Mouse (Mus musculus): Measurements from ENCODE around the gene Sctr. TPM values are rescaled to one million over a fixed set of nuclear protein-coding genes. Genes with fewer than 3 reads are reported as not detected.

Gene Sctr
- total RNA-seq, 2 experiments from 2014 or later, result not detected

GRCm38 (mm10) chr1:120090880-120091570 lies 84.3 kb downstream of the Sctr start:
- no peak for ATAC-seq (replicated peaks; ENCODE audit: low FRiP score, low TSS enrichment, poor library complexity, severe bottlenecking)

DNA sequence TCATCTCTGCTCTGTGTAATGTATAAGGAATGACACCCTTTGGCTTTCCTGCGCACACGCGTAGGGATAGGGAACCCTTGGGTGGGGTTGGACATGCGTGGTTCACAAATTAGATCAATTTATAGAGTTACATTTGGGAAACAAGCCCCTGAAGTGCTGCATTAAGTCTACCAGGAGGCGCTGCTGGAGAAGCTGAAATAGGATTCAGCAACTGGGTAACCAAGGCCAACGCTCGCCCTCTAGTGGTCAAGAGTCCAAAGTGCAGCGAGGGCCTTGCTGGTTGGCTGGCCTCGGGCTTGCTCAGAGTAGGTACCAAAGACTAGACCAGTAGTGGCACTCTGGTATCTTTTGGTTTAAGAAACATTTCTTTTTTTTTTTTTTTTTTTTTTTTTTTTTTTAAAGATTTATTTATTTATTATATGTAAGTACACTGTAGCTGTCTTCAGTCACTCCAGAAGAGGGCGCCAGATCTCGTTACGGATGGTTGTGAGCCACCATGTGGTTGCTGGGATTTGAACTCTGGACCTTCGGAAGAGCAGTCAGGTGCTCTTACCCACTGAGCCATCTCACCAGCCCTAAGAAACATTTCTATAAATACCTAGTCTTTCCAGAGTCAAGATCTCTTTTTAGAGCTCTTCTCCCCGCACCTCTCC lies 86.9 kb downstream of the Sctr start:
- peak; percentile 77 for ATAC-seq (replicated peaks; ENCODE audit: low FRiP score, low TSS enrichment, poor library complexity, severe bottlenecking)

DNA sequence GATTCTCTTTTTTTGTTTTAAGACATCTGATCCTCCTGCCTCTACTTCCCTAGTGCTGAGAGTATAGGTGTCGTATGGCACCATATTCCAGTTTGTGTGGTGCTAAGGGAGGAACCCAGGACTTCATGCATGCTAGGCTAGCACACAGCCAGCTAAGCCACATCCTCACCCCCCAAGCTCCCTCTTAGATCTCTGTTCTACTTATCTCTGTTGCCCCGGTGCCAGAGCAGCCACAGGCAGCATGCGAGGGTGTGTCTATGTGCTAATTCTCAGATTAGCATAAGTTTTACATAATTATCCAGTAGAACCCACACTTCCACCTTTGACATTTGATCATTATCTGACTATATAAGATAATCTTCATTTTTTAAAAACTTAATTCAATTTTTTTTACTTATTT lies 88.2 kb downstream of the Sctr start:
- ATAC-seq (replicated peaks; ENCODE audit: low FRiP score, low TSS enrichment, poor library complexity, severe bottlenecking), result peak; percentile 85

DNA sequence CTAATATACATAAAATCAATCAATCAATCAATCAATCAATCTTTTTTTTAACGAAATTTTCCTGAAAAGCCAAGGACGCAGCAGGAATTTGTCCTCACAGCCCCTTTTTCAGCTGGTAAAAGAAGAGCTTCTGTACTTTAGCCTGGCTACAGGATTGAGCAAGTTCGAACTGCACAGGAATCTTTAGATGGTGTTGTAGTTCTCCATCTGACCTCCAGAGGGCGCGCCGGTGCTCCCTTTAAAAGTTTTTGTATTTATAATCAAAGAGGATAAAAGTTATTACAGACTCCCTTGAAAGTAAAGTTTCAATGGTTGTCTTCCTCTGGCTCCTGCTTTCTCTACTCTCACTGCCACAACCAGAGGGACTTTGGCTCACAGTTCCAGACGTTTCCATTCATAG lies 91.6 kb downstream of the Sctr start:
- 0 out of 2 replicates have a peak, but pooled peaks have one; percentile 23 for ATAC-seq (replicated peaks; ENCODE audit: low FRiP score, low TSS enrichment, poor library complexity, severe bottlenecking)

DNA sequence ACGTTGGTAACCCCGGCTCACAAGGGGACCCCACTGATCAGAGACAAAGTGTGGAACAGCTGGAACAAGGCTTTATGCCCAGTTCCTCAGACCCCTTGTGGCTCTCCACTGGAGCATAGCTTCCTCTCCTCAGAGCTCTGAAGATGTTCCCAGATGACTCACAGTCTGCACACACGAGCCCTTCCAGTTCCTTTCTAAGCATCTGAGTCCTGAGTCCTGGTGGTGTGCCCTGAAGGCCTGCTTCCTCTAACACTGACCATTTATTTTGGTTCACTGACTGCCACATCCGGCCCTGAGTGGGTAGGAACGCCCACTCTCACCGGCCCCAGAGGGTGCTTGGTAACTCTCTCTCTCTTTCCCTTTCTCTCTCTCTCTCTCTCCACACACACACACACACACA lies 92.8 kb downstream of the Sctr start:
- no peak for ATAC-seq (replicated peaks; ENCODE audit: low FRiP score, low TSS enrichment, poor library complexity, severe bottlenecking)

GRCm38 (mm10) chr1:120100456-120101226 lies 93.9 kb downstream of the Sctr start:
- ATAC-seq (replicated peaks; ENCODE audit: low FRiP score, low TSS enrichment, poor library complexity, severe bottlenecking), result no peak

- ATAC-seq (replicated peaks; ENCODE audit: low FRiP score, low TSS enrichment, poor library complexity, severe bottlenecking), result no peak
Observed at GRCm38 (mm10) chr1:120101227-120101609, 94.5 kb downstream of the Sctr start.

GRCm38 (mm10) chr1:120105556-120105959 lies 98.9 kb downstream of the Sctr start:
- peak; percentile 85 for ATAC-seq (replicated peaks; ENCODE audit: low FRiP score, low TSS enrichment, poor library complexity, severe bottlenecking)

DNA sequence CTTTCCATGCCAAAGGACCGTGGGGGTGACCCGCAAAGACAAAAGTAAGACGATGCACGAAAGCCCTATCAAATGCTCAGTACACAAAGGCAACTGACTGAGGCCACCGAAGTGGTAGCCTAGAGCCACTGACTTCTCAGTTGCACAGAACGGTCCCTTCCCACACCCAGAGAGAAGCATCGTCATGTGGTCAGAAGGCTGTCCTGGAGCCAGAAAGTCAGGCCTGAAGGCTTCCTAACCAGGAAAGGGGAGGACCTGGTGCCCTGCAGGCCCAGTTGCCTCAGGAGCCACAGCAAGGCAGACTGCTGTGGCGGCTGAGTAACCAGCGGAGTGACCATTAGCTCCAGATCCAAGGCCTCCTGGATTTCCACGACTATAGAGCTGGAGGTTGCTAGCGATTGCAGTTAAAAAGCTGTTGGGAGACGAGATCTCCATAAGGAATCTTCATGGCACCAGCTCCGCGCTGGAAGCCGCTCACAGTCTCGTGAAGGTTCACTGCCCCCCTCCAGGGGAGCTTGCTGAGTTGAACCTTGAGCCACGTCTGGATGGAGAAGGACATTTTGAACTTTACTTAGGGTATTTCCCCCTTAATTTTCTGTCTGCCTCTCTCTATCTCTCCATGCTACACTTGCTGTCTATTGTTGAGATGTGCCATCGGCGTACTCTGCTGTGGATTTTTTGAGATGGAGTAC lies 103.2 kb downstream of the Sctr start:
- ATAC-seq (replicated peaks; ENCODE audit: low FRiP score, low TSS enrichment, poor library complexity, severe bottlenecking), result no peak

DNA sequence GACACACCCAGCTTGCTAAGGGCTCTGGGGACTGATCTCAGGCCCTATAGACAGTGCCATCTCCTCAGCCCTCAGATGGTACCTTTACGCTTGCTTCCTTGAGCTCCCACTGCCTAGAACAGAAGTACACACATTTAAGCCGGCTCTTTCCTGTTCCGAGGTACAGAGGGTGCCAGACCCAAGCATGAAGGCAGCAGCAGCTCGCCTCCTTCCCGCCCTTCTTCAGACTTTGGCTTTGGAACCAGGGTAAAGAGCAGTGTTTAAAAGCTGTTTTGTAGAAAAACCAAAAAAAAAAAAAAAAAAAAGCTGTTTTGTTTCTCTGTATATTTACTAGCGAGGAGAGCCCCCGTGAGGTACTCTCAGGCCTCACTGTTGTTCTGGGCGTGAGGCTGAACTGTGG lies 105.1 kb downstream of the Sctr start:
- no peak for ATAC-seq (replicated peaks; ENCODE audit: low FRiP score, low TSS enrichment, poor library complexity, severe bottlenecking)

- ATAC-seq (replicated peaks; ENCODE audit: low FRiP score, low TSS enrichment, poor library complexity, severe bottlenecking), result peak; percentile 66
Observed at GRCm38 (mm10) chr1:120112251-120113187, 105.8 kb downstream of the Sctr start.

Other genes starting within 250 kb of the Sctr start
- gene Ptpn4, start 169.3 kb upstream of the Sctr start, total RNA-seq (2014; fragmentation: Nextera tagmentation), result 21.0 and 26.4 TPM in 2 replicates
- 10.1 and 13.9 TPM in 2 replicates for gene Ptpn4, start 169.3 kb upstream of the Sctr start, total RNA-seq (2017)
- gene Tmem177, start 93.7 kb upstream of the Sctr start, total RNA-seq (2014; fragmentation: Nextera tagmentation), result 5.4 and 7.3 TPM in 2 replicates
- gene Tmem177, start 93.7 kb upstream of the Sctr start, total RNA-seq (2017), result 4.9 and 5.2 TPM in 2 replicates
- gene Cfap221, start 9.7 kb upstream of the Sctr start, total RNA-seq (2014; fragmentation: Nextera tagmentation), result not detected in 2 replicates
- not detected in 2 replicates for gene Cfap221, start 9.7 kb upstream of the Sctr start, total RNA-seq (2017)
- not detected in 2 replicates for gene Tmem37, start 67.2 kb downstream of the Sctr start, total RNA-seq (2014; fragmentation: Nextera tagmentation)
- not detected in 2 replicates for gene Tmem37, start 67.2 kb downstream of the Sctr start, total RNA-seq (2017)
- gene Dbi, start 114.2 kb downstream of the Sctr start, total RNA-seq (2014; fragmentation: Nextera tagmentation), result 120 and 154 TPM in 2 replicates
- gene Dbi, start 114.2 kb downstream of the Sctr start, total RNA-seq (2017), result 135 and 188 TPM in 2 replicates
- 9.2 and 20.1 TPM in 2 replicates for gene 3110009E18Rik, start 114.3 kb downstream of the Sctr start, total RNA-seq (2014; fragmentation: Nextera tagmentation)
- gene 3110009E18Rik, start 114.3 kb downstream of the Sctr start, total RNA-seq (2017), result 1.7 and 11.7 TPM in 2 replicates

All from megakaryocyte-erythroid progenitor cell, adult 5-6 weeks (primary cell).